Mouse (Mus musculus): ENCODE data around the gene Spink4. TPM values are rescaled to one million over a fixed set of nuclear protein-coding genes. Genes with fewer than 3 reads are reported as not detected.

The Spink4 gene
- polyA plus RNA-seq, 1 experiment from 2014 or later, result 2.9 TPM

DNA sequence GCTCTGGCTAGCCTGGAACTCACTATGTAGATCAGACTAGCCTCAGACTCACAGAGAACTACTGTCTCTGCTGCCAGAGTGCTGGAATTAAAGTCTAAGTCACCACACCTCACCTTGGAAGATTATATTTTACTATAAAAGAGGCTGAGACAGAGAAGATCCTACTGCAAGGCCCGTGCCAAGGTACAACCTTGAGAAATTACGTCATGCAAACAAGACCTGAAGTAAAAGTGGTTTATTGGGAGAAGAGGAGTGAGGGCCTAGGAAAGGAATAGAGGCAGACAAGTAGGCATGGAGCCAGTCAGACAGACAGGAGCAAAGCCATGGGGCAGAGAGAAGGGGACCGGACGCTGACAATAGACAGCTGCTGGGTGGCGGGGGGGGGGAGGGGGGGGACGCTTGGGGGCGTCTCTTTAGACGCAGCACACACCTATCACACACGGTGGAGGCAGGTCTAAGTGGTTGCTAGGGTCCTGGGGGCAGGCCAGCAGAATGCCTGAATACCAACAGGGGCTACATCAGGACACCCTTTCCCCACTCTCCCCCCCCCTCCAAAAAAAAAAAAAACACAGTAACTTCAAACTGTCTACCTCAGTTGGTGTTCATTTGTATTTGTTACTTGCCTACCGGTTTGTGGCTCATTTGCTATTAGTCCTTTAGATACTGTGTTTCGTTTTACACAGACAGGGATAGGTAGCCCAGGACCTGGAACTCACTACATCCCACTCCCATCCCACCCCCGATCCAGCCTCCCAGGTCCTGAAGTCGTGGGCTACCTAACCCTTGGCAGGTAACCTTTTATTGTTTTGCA lies 50.1 kb downstream of the Spink4 start:
- H3K4me2 ChIP-seq (ENCODE audit: low read depth, low read length), result peak overlapping the region; percentile 87
- peaks cover 17% of the 10 kb centered on the region for H3K4me1 ChIP-seq (ENCODE audit: control insufficient read depth, low read depth, low read length)
- peak overlapping the region; percentile 93 for H3K4me3 ChIP-seq (ENCODE audit: low read depth, low read length)
- H3K27ac ChIP-seq (ENCODE audit: low read length), result peak overlapping the region; percentile 93
- no peaks in the 10 kb centered on the region for H3K9me3 ChIP-seq (replicated peaks; ENCODE audit: control insufficient read depth, low read length)
- H3K27me3 ChIP-seq (ENCODE audit: control insufficient read depth, insufficient read depth, low read depth, low read length), result no peaks in the 10 kb centered on the region
- H3K9ac ChIP-seq (ENCODE audit: low read depth, low read length), result peak overlapping the region; percentile 85
- WGBS (ENCODE audit: insufficient replicate concordance), result 10% methylated on average over 11 of the region's 13 CpGs
- H3K36me3 ChIP-seq (ENCODE audit: control insufficient read depth, insufficient read depth), result no peaks in the 10 kb centered on the region
- ATAC-seq (ENCODE audit: low read depth), result no peak

DNA sequence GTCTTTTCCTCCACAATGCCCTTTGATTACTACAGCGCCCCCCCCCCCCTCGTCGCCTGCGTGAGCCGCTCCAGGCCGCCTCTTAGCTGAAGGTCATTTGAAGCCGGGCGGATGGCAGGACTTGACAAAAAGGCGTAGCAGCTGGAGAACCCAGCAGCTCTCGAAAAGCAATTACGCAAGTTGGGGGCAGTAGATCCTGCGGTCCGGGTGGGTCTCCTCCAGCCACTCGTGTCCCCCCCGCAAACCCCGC lies 50.7 kb downstream of the Spink4 start:
- ATAC-seq (ENCODE audit: low read depth), result peak; percentile 22
- Histone ChIP-seq H3K9me3 (replicated peaks; ENCODE audit: control insufficient read depth, low read length) (no peaks in the 10 kb centered on the region), H3K9ac (ENCODE audit: low read depth, low read length) (peak overlapping the region; percentile 85), H3K27ac (ENCODE audit: low read length) (peak overlapping the region; percentile 93), H3K4me1 (ENCODE audit: control insufficient read depth, low read depth, low read length) (peaks cover 20% of the 10 kb centered on the region), H3K4me2 (ENCODE audit: low read depth, low read length) (peak overlapping the region; percentile 87), H3K4me3 (ENCODE audit: low read depth, low read length) (peak overlapping the region; percentile 93), H3K27me3 (ENCODE audit: control insufficient read depth, insufficient read depth, low read depth, low read length) (no peaks in the 10 kb centered on the region), H3K36me3 (ENCODE audit: control insufficient read depth, insufficient read depth) (no peaks in the 10 kb centered on the region)
- 0% methylated on average over 16 of the region's 16 CpGs for WGBS (ENCODE audit: insufficient replicate concordance)

DNA sequence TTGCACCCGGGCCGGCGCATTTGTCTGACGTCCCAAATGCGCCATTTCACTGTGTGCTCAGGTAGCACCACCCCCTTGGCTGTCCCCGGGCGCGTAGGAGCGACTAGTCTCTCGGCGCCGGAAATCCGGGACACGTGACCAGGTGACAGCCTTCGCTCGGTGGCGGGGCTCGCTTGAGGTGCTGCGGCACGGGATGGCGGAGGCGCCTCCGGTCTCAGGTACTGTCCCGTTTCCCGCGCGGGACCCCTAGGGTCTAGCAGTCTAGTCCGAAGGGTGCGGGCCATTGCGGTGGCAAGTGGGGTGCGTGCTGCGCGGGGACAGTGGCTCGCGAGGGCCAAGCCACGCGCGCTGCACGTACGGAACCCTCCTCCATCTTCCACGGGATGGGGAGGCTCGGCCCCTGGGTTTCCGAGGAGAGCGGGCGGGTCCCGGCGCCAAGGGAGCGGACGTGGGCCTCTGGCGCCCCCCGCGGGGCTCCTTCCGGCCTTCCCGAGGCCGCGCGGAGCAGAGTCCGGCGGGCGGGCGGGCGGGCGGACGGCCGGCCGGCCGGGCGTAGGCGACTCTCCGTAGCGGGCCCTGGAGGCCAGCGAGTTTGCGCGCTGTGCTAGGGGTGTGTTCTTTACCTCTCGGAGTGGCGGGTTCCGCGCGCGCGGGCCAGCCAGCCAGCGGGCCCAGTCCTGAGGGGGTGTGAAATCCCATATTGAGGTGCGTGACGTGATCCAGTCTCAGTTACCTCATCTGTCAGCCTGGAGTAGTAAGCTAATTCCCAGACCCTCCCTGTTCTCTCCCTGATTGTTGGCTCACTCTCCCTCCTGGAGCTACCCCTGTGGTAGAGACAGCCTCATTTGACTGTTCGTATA lies 51.2 kb downstream of the Spink4 start, which contains the start of gene Nfx1:
TSS of gene Nfx1 (plus strand) at position 65 of the 860 bp plus-strand sequence.
- Histone ChIP-seq H3K4me1 (ENCODE audit: control insufficient read depth, low read depth, low read length) (peaks cover 20% of the 10 kb centered on the region), H3K9ac (ENCODE audit: low read depth, low read length) (peak within 1 kb of the TSS; percentile 85), H3K27ac (ENCODE audit: low read length) (peak within 1 kb of the TSS; percentile 93), H3K4me3 (ENCODE audit: low read depth, low read length) (peak within 1 kb of the TSS; percentile 93), H3K36me3 (ENCODE audit: control insufficient read depth, insufficient read depth) (no peaks in the 10 kb centered on the region), H3K27me3 (ENCODE audit: control insufficient read depth, insufficient read depth, low read depth, low read length) (no peaks in the 10 kb centered on the region), H3K4me2 (ENCODE audit: low read depth, low read length) (peak within 1 kb of the TSS; percentile 87), H3K9me3 (replicated peaks; ENCODE audit: control insufficient read depth, low read length) (no peaks in the 10 kb centered on the region)
- peak; percentile 95 for ATAC-seq (ENCODE audit: low read depth)
- under 1% methylated on average over 70 of the region's 85 CpGs for WGBS (ENCODE audit: insufficient replicate concordance)

DNA sequence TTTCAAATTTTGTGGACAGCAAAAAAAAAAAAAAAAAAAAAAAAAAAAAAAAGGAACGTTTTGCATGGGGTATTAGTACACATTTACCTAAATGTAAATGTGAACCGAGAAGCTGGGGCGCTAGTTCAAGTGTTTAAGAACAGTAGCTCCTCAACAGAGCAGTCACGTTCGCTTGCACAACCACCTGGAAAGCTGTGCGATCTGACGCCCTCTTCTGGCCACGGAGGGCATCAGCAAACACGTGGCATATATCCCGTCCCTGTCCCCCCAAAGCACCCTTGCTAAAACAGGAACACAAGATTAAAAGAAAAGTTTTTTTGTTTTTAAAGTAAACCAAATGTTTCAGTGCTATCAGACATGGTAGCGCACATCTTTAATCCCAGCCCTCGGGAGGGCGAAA lies 51.9 kb downstream of the Spink4 start:
- Histone ChIP-seq H3K9me3 (replicated peaks; ENCODE audit: control insufficient read depth, low read length) (no peaks in the 10 kb centered on the region), H3K27me3 (ENCODE audit: control insufficient read depth, insufficient read depth, low read depth, low read length) (no peaks in the 10 kb centered on the region), H3K9ac (ENCODE audit: low read depth, low read length) (peak overlapping the region; percentile 85), H3K27ac (ENCODE audit: low read length) (peak overlapping the region; percentile 93), H3K4me2 (ENCODE audit: low read depth, low read length) (peak overlapping the region; percentile 87), H3K4me1 (ENCODE audit: control insufficient read depth, low read depth, low read length) (peaks cover 20% of the 10 kb centered on the region), H3K36me3 (ENCODE audit: control insufficient read depth, insufficient read depth) (no peaks in the 10 kb centered on the region; the same call in 1 of the 2 replicates), H3K4me3 (ENCODE audit: low read depth, low read length) (peak overlapping the region; percentile 93)
- no peak for ATAC-seq (ENCODE audit: low read depth)
- 21% methylated on average over 13 of the region's 13 CpGs for WGBS (ENCODE audit: insufficient replicate concordance)

DNA sequence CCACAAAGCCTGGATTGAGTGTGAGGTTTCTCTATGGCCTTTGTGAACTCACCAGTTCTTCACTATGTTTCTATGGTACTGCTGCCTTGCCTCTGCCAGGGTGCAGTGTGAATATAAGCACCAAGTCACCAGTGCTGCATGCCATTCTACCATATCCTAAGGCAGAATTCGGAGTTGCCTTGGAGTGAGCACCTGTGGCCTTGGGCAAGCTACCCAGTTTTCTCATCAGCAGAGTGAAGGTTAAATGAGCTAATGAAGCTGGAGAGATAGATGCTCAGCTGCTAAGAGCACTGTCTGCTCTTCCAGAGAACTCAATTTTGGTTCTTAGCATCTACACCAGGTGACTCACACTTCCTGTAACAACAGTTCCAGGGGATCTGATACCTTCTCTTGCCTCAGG lies 54.2 kb downstream of the Spink4 start:
- peaks cover 3% of the 10 kb centered on the region for H3K36me3 ChIP-seq (ENCODE audit: control insufficient read depth, insufficient read depth)
- no peaks in the 10 kb centered on the region for H3K9me3 ChIP-seq (replicated peaks; ENCODE audit: control insufficient read depth, low read length)
- no peak overlapping the region for H3K4me3 ChIP-seq (ENCODE audit: low read depth, low read length)
- H3K4me2 ChIP-seq (ENCODE audit: low read depth, low read length), result no peak overlapping the region
- no peak for ATAC-seq (ENCODE audit: low read depth)
- H3K27me3 ChIP-seq (ENCODE audit: control insufficient read depth, insufficient read depth, low read depth, low read length), result no peaks in the 10 kb centered on the region
- no peak overlapping the region for H3K9ac ChIP-seq (ENCODE audit: low read depth, low read length)
- WGBS (ENCODE audit: insufficient replicate concordance), result 82% methylated on average over 1 of the region's 1 CpGs
- H3K4me1 ChIP-seq (ENCODE audit: control insufficient read depth, low read depth, low read length), result peaks cover 20% of the 10 kb centered on the region
- no peak overlapping the region for H3K27ac ChIP-seq (ENCODE audit: low read length)

DNA sequence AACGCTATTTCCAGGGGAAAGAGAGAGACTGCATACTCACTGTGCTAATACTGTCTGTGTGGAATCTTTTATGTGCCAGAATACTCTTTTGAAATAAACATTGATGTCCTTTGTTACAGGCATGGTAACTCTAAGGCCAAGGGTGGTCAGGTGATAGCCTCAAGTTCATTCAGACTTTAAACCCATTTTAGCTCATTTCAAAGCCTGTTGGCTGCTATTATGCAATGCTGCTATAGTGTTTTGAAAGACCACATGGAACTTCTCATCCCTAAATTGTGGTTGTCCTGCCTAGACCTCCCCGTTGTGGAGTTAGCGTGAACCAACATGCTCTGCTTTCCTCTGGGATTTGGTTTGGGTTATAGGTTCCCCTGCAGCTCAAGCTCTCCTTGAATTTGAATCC lies 55.8 kb downstream of the Spink4 start:
- Histone ChIP-seq H3K36me3 (ENCODE audit: control insufficient read depth, insufficient read depth) (peaks cover 12% of the 10 kb centered on the region), H3K4me2 (ENCODE audit: low read depth, low read length) (no peak overlapping the region), H3K9me3 (replicated peaks; ENCODE audit: control insufficient read depth, low read length) (no peaks in the 10 kb centered on the region), H3K4me3 (ENCODE audit: low read depth, low read length) (no peak overlapping the region), H3K27me3 (ENCODE audit: control insufficient read depth, insufficient read depth, low read depth, low read length) (no peaks in the 10 kb centered on the region), H3K9ac (ENCODE audit: low read depth, low read length) (no peak overlapping the region), H3K27ac (ENCODE audit: low read length) (peak overlapping the region; percentile 70), H3K4me1 (ENCODE audit: control insufficient read depth, low read depth, low read length) (peaks cover 16% of the 10 kb centered on the region)
- 77% methylated on average over 3 of the region's 3 CpGs for WGBS (ENCODE audit: insufficient replicate concordance)
- ATAC-seq (ENCODE audit: low read depth), result peak; percentile 28

DNA sequence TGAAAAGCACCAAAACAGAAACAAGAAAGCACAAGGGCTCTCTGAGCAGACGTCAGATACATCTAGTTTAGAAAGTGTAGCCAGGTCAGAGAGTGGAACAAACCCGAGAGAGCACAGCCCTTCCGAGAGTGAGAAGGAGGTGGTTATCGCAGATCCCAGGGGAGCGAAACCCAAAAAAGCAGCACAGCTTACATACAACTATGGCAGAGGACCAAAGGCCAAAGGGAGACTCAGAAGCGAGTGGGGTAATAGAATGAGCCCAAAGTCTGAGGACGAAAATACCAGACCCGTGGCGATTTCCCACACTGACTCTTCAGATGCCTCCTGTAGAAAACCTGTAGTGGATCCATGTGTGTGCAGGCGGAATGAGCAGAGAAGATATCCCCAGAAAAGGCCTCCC lies 56.8 kb downstream of the Spink4 start:
- no peak overlapping the region for H3K27ac ChIP-seq (ENCODE audit: low read length)
- H3K36me3 ChIP-seq (ENCODE audit: control insufficient read depth, insufficient read depth), result peaks cover 16% of the 10 kb centered on the region
- H3K9ac ChIP-seq (ENCODE audit: low read depth, low read length), result no peak overlapping the region
- H3K27me3 ChIP-seq (ENCODE audit: control insufficient read depth, insufficient read depth, low read depth, low read length), result no peaks in the 10 kb centered on the region
- no peak for ATAC-seq (ENCODE audit: low read depth)
- H3K4me1 ChIP-seq (ENCODE audit: control insufficient read depth, low read depth, low read length), result peaks cover 16% of the 10 kb centered on the region
- no peak overlapping the region for H3K4me2 ChIP-seq (ENCODE audit: low read depth, low read length)
- 83% methylated on average over 10 of the region's 10 CpGs for WGBS (ENCODE audit: insufficient replicate concordance)
- H3K9me3 ChIP-seq (replicated peaks; ENCODE audit: control insufficient read depth, low read length), result no peaks in the 10 kb centered on the region
- no peak overlapping the region for H3K4me3 ChIP-seq (ENCODE audit: low read depth, low read length)

DNA sequence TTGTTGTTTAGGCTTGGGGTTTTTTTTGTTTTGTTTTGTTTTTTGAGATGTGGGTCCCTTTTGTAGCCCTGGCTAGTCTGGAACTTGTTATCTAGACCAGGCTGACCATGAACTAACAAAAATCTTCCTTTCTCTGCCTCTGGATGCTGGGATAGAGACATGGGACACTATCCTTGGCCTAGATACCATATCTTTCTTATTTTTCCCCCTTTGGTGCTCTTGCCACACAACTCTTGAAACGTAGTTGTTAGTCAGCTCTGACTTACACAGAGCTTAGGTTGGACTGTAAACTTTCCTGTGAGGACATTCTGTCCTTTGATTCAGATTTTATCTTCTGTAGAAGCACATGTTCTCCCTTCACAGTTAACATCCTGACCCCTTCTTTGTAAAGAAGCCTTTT lies 59.6 kb downstream of the Spink4 start:
- 73% methylated on average over 1 of the region's 1 CpGs for WGBS (ENCODE audit: insufficient replicate concordance)
- H3K9ac ChIP-seq (ENCODE audit: low read depth, low read length), result no peak overlapping the region
- no peaks in the 10 kb centered on the region for H3K9me3 ChIP-seq (replicated peaks; ENCODE audit: control insufficient read depth, low read length)
- H3K4me2 ChIP-seq (ENCODE audit: low read depth, low read length), result no peak overlapping the region
- H3K36me3 ChIP-seq (ENCODE audit: control insufficient read depth, insufficient read depth), result peaks cover 16% of the 10 kb centered on the region
- no peak overlapping the region for H3K27ac ChIP-seq (ENCODE audit: low read length)
- peaks cover 3% of the 10 kb centered on the region for H3K4me1 ChIP-seq (ENCODE audit: control insufficient read depth, low read depth, low read length)
- no peaks in the 10 kb centered on the region for H3K27me3 ChIP-seq (ENCODE audit: control insufficient read depth, insufficient read depth, low read depth, low read length)
- H3K4me3 ChIP-seq (ENCODE audit: low read depth, low read length), result no peak overlapping the region
- ATAC-seq (ENCODE audit: low read depth), result no peak

Data from liver, embryonic 16.5 days (tissue).